Mouse (Mus musculus) fat pad, adult 2 months (tissue): ENCODE data around the gene Dmtf1.

Experiments used
- DNase-seq: peaks from one replicate; pipeline ENCODE4 v3.0.0-alpha.2; 2011; ENCODE audit warnings: low read depth, low spot score; ENCODE audit errors: extremely low read depth

The Dmtf1 gene

DNA sequence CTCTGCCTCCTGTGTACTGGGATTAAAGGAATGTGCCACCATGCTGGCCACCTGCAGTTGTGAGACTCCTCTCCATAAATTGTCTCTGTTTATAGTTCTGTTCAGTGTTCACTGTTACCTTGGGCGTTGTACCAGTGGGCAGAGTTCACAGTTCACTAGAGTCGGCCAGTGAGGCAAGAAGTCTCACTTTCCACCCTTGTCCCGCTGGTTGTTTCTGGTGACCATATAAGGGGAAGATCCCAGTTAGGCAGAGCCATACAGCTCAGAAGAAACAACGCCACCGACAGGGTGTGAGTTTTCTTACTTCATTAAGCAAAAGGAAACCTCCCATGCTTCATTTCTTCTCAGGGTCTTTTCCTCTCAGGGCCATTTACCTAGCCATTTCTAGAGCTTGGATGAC is 53.1 kb downstream of the Dmtf1 start:
- no peak for DNase-seq

GRCm38 (mm10) chr5:9107296-9108089 is 54.1 kb downstream of the Dmtf1 start:
- no peak for DNase-seq

GRCm38 (mm10) chr5:9106806-9107205 is 54.8 kb downstream of the Dmtf1 start:
- no peak for DNase-seq

GRCm38 (mm10) chr5:9103958-9104357 is 57.6 kb downstream of the Dmtf1 start:
- DNase-seq, result no peak

GRCm38 (mm10) chr5:9102696-9103095 is 58.9 kb downstream of the Dmtf1 start:
- DNase-seq, result no peak

GRCm38 (mm10) chr5:9100849-9101801 is 60.5 kb downstream of the Dmtf1 start:
- DNase-seq, result no peak

DNA sequence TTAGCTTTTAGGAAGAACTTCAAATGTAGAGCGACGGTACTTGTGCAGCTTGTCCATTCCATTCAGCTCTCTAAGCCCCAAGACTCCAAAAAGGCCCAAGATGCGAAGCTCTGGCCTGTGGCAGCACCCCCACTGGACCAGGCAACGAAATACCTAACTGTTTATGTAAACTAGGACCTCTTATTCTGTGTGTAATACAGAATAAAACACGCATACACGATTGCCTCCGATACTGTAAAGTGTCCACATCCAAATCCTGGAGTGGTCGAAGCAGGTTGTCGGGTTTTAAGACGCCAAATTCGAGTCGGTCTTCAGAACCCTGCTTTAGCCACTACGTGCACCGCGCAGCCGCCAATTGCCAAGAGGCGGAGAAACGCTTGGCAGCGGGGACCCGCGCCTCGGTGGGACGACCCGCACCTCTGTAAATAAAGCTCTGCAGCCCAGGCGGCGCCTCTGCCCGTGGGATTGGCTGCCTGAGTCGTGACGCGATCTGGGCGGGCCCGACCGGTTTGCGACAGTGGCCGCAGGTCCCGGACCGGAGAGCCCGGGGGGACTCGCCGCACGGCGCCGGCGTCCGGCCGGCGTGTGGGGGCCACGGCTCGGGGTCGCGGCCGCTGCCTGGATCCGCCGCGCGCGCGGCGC is 61.2 kb downstream of the Dmtf1 start, which contains the start of gene Tmem243:
Gene Tmem243 (plus strand): TSS at position 462 of the 642 bp plus-strand sequence.
- no peak for DNase-seq

GRCm38 (mm10) chr5:9093490-9093889 is 68.1 kb downstream of the Dmtf1 start:
- no peak for DNase-seq

DNA sequence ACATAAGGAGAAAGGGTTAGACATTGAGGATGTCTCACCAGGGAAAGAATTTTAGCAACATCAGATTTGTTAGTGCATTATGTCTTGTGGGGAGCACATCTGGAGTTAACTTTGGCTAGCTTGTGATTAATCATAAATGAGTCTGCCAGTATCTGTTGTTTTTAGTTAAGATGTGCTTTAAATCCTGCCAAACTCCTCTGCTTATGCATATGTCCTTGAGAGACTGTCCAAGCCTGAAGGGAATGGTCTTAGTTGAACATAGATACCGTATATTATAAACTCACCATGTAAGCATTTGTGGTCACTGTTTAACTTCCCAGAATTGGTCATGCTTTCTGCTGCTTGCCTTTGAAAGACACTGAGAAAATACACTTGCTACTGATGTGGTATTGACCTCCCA is 68.9 kb downstream of the Dmtf1 start:
- no peak for DNase-seq

DNA sequence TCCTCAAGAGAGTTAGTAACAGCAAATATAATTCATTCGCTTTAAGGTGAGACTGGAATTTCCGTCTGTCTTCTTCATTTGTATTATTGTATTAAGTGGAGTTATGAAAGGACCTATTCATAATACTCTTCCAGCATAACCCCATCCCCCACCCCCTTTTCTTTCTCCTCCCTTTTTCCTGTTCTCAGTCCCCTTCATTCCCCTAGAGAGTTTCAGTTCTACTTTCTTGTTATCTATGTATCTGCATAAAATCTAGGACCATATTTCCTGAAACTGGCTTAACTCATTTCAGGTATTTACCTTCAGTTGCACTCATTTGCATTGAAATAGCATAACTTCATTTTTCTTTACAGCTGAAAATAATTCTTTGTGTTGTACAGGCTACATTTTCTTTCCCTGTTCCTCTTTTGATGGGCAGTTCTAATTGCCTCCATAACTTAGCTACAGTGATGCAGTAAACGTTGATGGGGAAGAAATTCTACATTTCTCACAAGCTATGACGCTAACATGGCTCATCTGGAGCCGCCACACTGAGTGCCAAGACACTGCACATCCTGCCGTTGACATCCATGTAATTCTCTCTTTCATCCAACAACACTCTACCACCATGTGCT is 71.0 kb downstream of the Dmtf1 start:
- DNase-seq, result no peak

- DNase-seq, result no peak
These were observed 74.5 kb downstream of the Dmtf1 start for GRCm38 (mm10) chr5:9086924-9087719.

DNA sequence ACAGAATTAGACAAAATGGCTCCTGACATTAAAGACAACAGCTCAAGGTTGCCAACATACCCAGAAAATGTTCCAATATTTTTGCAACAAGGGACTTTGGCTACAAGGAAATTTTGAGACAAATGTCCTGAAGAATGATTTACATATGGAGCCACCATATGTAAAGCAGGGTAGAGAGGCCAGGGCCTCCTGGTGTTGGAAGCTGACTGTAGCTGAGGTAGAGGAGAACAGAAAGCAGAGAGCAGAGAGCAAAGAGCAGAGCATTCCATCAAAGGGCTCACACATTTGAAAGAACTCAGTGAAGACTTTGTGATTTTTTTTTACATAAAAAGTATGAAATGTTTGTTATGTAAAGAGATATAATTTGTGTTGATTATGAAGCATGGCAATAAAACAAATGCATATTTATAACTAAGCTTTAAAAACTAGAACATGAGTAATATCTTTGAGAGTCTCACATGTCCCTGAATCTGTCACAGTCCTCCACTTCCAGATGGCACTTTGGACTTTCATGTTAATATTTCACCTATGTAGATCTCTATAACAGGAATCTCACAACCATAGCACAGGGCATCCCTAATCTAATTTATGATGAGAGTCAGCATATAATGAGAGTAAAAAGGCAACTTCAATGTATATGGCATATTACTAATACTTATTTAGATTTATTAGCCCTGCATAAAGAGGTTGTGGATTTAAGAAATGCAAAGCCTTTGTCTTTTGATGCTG is 81.6 kb downstream of the Dmtf1 start:
- DNase-seq, result no peak

DNA sequence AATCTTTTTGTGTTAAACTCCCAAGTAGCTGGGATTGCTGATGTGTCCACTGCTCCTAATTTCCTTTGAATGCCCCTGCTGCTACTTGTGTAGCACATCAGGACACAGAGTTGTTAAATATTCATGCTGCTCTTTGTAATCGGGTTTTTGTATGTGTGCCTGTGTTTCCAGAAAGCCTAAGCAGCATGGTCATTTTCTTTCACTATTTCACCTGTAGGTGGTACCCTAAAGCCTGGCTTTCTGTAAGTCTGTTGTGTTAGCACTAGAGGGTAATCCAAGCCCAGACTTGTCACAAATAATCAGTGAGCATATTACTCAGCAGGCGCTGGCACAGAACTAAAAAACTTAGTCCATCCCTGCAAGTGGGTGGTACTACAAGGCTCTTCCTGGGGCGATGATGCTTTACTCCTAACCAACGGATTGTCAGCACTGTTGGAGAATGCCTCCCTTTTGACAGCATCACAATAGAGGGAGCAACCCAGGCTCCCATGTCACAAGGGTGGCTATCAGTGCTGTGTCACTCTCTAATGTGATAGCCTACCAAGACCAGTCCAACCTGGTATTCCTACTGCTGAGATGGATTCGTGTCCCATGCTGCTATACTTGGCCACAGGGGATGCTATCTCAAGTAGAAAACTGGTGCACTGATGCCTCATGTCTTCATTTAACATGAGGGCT is 88.3 kb downstream of the Dmtf1 start:
- peak; percentile 40 for DNase-seq

DNA sequence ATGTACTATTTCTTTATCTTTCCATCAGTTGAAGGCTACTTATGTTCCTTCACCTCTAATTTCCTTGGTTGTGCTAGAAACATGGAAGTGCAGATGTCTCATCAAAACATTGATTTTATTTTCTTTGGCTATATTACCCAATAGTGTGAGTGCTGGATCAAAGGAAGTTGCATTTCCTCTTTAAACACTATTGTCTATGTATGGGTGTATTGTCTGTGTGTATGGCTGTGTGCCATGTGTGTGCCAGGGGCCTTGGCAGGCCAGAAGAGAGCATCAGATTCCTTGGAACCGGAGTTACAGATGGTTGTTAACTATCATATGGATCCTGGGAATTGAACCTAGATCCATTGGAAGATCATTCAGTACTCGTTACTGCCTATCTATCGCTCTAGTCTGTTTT is 90.2 kb downstream of the Dmtf1 start:
- DNase-seq, result no peak

DNA sequence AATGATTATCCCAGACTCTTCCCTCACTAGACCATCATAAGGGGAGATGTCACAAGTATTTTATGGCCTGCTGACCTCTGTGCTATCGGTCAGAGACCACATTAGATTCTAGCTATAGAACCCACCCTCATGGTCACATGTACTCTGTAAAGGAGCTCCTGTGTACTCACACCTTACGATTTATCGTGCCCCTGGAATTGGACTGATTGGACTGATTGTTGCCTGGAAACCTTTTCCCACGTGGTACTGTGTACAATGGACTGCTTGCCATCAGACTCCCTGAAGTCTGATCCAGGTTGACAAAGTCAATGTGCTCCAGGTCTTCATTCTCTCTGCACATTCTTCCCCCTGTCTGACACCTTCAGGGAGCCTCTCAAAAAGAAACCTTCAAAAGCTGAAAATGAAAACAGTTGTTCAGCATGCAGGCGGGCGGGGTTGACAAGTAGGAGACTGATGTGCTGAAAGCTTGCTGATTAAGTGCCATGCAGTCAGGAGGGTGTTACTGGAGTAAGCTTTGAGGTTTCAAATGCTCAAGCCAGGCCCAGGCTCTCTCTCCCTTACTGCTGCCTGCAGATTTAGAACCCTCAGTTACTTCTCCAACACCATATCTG is 91.9 kb downstream of the Dmtf1 start:
- DNase-seq, result no peak

DNA sequence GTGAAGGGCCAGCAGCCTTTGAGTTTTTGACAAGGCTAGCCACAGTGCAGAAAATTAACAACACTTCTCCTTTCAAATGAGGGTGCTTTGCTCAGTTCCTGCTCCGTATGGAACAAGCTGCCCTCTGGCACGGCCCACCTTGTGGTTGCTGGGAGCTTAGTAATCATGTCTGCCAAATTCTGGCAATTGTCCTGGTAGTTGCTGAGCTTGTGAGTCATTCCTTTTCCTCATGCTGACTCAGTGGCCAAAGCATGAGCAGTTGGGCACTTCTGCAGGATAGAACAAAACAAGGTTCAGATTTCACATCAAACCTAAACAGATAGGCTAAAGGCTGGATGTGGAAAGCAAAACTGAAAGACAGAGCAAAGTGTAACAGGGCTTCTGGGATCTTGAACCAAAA is 92.7 kb downstream of the Dmtf1 start:
- no peak for DNase-seq
